Mouse (Mus musculus): ENCODE measurements at regions not wholly inside any gene's neighbourhood (a gene's known extent, or its start where the extent isn't known, plus 50 kb on each side); places are given as distances from the start of the nearest gene placed in this dataset.
A peak's percentile ranks its signal among the peaks of the same experiment; 100 is the strongest.

GRCm38 (mm10) chr9:117859580-117860045 is 180.7 kb upstream of the Azi2 start:
- no peaks in the 10 kb centered on the region for H3K36me3 ChIP-seq
- H3K27ac ChIP-seq, result no peak overlapping the region
- no peaks in the 10 kb centered on the region for H3K27me3 ChIP-seq
- H3K9ac ChIP-seq, result no peak overlapping the region
- no peaks in the 10 kb centered on the region for H3K4me1 ChIP-seq
- WGBS, result 77% methylated on average over 16 of the region's 16 CpGs
- ATAC-seq (ENCODE audit: insufficient number of reproducible peaks, insufficient read depth, low FRiP score, low TSS enrichment, low read depth), result no peak
- peaks cover 2% of the 10 kb centered on the region; the same call in 1 of the 2 replicates for H3K9me3 ChIP-seq
- H3K4me3 ChIP-seq, result no peak overlapping the region
- H3K4me2 ChIP-seq, result no peak overlapping the region

GRCm38 (mm10) chr9:117843531-117843930 is 196.8 kb upstream of the Azi2 start:
- no peak overlapping the region for H3K4me2 ChIP-seq
- 47% methylated on average over 4 of the region's 4 CpGs for WGBS
- H3K9ac ChIP-seq, result no peak overlapping the region
- H3K27ac ChIP-seq, result no peak overlapping the region
- no peaks in the 10 kb centered on the region for H3K27me3 ChIP-seq
- no peaks in the 10 kb centered on the region for H3K36me3 ChIP-seq
- H3K4me1 ChIP-seq, result peaks cover 10% of the 10 kb centered on the region; the same call in 1 of the 2 replicates
- H3K9me3 ChIP-seq, result no peaks in the 10 kb centered on the region
- no peak overlapping the region for H3K4me3 ChIP-seq
- no peak for ATAC-seq (ENCODE audit: insufficient number of reproducible peaks, insufficient read depth, low FRiP score, low TSS enrichment, low read depth)

- Histone ChIP-seq H3K4me3 (no peak overlapping the region), H3K9ac (no peak overlapping the region), H3K9me3 (no peaks in the 10 kb centered on the region), H3K27me3 (no peaks in the 10 kb centered on the region), H3K4me2 (no peak overlapping the region), H3K36me3 (no peaks in the 10 kb centered on the region), H3K27ac (no peak overlapping the region), H3K4me1 (peaks cover 7% of the 10 kb centered on the region; the same call in 1 of the 2 replicates)
- ATAC-seq (ENCODE audit: insufficient number of reproducible peaks, insufficient read depth, low FRiP score, low TSS enrichment, low read depth), result no peak
- 55% methylated on average over 12 of the region's 12 CpGs for WGBS
Observed at GRCm38 (mm10) chr9:117836696-117837380, 203.5 kb upstream of the Azi2 start.

GRCm38 (mm10) chr9:117833586-117833985 is 203.9 kb upstream of the Rbms3 start:
- Histone ChIP-seq H3K27ac (no peak overlapping the region), H3K4me3 (no peak overlapping the region), H3K4me2 (no peak overlapping the region), H3K27me3 (no peaks in the 10 kb centered on the region), H3K4me1 (no peaks in the 10 kb centered on the region), H3K9me3 (no peaks in the 10 kb centered on the region), H3K36me3 (no peaks in the 10 kb centered on the region), H3K9ac (no peak overlapping the region)
- 78% methylated on average over 6 of the region's 6 CpGs for WGBS
- no peak for ATAC-seq (ENCODE audit: insufficient number of reproducible peaks, insufficient read depth, low FRiP score, low TSS enrichment, low read depth)

- no peak overlapping the region for H3K27ac ChIP-seq
- WGBS, result 52% methylated on average over 4 of the region's 4 CpGs
- H3K9me3 ChIP-seq, result no peaks in the 10 kb centered on the region
- peaks cover 12% of the 10 kb centered on the region; the same call in 1 of the 2 replicates for H3K4me1 ChIP-seq
- ATAC-seq (ENCODE audit: insufficient number of reproducible peaks, insufficient read depth, low FRiP score, low TSS enrichment, low read depth), result no peak
- H3K9ac ChIP-seq, result no peak overlapping the region
- no peak overlapping the region for H3K4me3 ChIP-seq
- H3K27me3 ChIP-seq, result no peaks in the 10 kb centered on the region
- H3K4me2 ChIP-seq, result no peak overlapping the region
- H3K36me3 ChIP-seq, result no peaks in the 10 kb centered on the region
Observed at GRCm38 (mm10) chr9:117814661-117815060, 184.9 kb upstream of the Rbms3 start.

- Histone ChIP-seq H3K4me3 (no peak overlapping the region), H3K9me3 (no peaks in the 10 kb centered on the region), H3K36me3 (no peaks in the 10 kb centered on the region), H3K4me1 (peaks cover 12% of the 10 kb centered on the region; the same call in 1 of the 2 replicates), H3K9ac (no peak overlapping the region), H3K27me3 (no peaks in the 10 kb centered on the region), H3K4me2 (no peak overlapping the region), H3K27ac (no peak overlapping the region)
- ATAC-seq (ENCODE audit: insufficient number of reproducible peaks, insufficient read depth, low FRiP score, low TSS enrichment, low read depth), result no peak
- 76% methylated on average over 9 of the region's 9 CpGs for WGBS
Observed at GRCm38 (mm10) chr9:117813216-117813615, 183.5 kb upstream of the Rbms3 start.

GRCm38 (mm10) chr9:117805812-117806211 is 176.1 kb upstream of the Rbms3 start:
- ATAC-seq (ENCODE audit: insufficient number of reproducible peaks, insufficient read depth, low FRiP score, low TSS enrichment, low read depth), result 0 out of 2 replicates have a peak, but pooled peaks have one; percentile 43
- no peak overlapping the region for H3K9ac ChIP-seq
- H3K4me2 ChIP-seq, result no peak overlapping the region
- H3K4me1 ChIP-seq, result no peaks in the 10 kb centered on the region
- H3K4me3 ChIP-seq, result no peak overlapping the region
- no peak overlapping the region for H3K27ac ChIP-seq
- WGBS, result 62% methylated on average over 9 of the region's 9 CpGs
- no peaks in the 10 kb centered on the region for H3K27me3 ChIP-seq
- H3K36me3 ChIP-seq, result no peaks in the 10 kb centered on the region
- H3K9me3 ChIP-seq, result no peaks in the 10 kb centered on the region

GRCm38 (mm10) chr9:117784186-117784591 is 154.5 kb upstream of the Rbms3 start:
- Histone ChIP-seq H3K9me3 (no peaks in the 10 kb centered on the region), H3K4me2 (no peak overlapping the region), H3K4me1 (peaks cover 17% of the 10 kb centered on the region), H3K9ac (no peak overlapping the region), H3K27me3 (no peaks in the 10 kb centered on the region), H3K27ac (no peak overlapping the region), H3K4me3 (no peak overlapping the region), H3K36me3 (no peaks in the 10 kb centered on the region)
- WGBS, result 49% methylated on average over 5 of the region's 5 CpGs
- ATAC-seq (ENCODE audit: insufficient number of reproducible peaks, insufficient read depth, low FRiP score, low TSS enrichment, low read depth), result 0 out of 2 replicates have a peak, but pooled peaks have one; percentile 48

- Histone ChIP-seq H3K27ac (no peak overlapping the region), H3K9ac (no peak overlapping the region), H3K4me1 (peaks cover 7% of the 10 kb centered on the region), H3K27me3 (no peaks in the 10 kb centered on the region), H3K4me3 (no peak overlapping the region), H3K36me3 (no peaks in the 10 kb centered on the region), H3K9me3 (no peaks in the 10 kb centered on the region), H3K4me2 (no peak overlapping the region)
- WGBS, result 83% methylated on average over 6 of the region's 6 CpGs
- no peak for ATAC-seq (ENCODE audit: insufficient number of reproducible peaks, insufficient read depth, low FRiP score, low TSS enrichment, low read depth)
Observed at GRCm38 (mm10) chr9:117754651-117755050, 124.9 kb upstream of the Rbms3 start.

GRCm38 (mm10) chr9:117753466-117753865 is 123.8 kb upstream of the Rbms3 start:
- WGBS, result 69% methylated on average over 3 of the region's 3 CpGs
- ATAC-seq (ENCODE audit: insufficient number of reproducible peaks, insufficient read depth, low FRiP score, low TSS enrichment, low read depth), result no peak
- H3K27me3 ChIP-seq, result no peaks in the 10 kb centered on the region

GRCm38 (mm10) chr9:117744906-117745305 is 115.2 kb upstream of the Rbms3 start:
- Histone ChIP-seq H3K4me2 (no peak overlapping the region), H3K9ac (no peak overlapping the region), H3K27ac (no peak overlapping the region), H3K36me3 (no peaks in the 10 kb centered on the region), H3K27me3 (no peaks in the 10 kb centered on the region), H3K9me3 (no peaks in the 10 kb centered on the region), H3K4me3 (no peak overlapping the region), H3K4me1 (no peaks in the 10 kb centered on the region)
- 89% methylated on average over 8 of the region's 8 CpGs for WGBS
- ATAC-seq (ENCODE audit: insufficient number of reproducible peaks, insufficient read depth, low FRiP score, low TSS enrichment, low read depth), result no peak

More at GRCm38 (mm10) chr9:117753466-117753865, 123.8 kb upstream of the Rbms3 start:
- Histone ChIP-seq H3K9me3 (no peaks in the 10 kb centered on the region), H3K9ac (no peak overlapping the region), H3K4me2 (no peak overlapping the region), H3K27ac (no peak overlapping the region), H3K4me1 (0 out of 2 replicates have a peak, but pooled peaks cover 3% of the 10 kb centered on the region), H3K4me3 (no peak overlapping the region), H3K36me3 (no peaks in the 10 kb centered on the region)

- Histone ChIP-seq H3K9ac (no peak overlapping the region), H3K27me3 (no peaks in the 10 kb centered on the region), H3K36me3 (no peaks in the 10 kb centered on the region), H3K27ac (no peak overlapping the region), H3K4me3 (no peak overlapping the region), H3K4me1 (no peaks in the 10 kb centered on the region), H3K4me2 (no peak overlapping the region), H3K9me3 (no peaks in the 10 kb centered on the region)
- WGBS, result 91% methylated on average over 6 of the region's 6 CpGs
- no peak for ATAC-seq (ENCODE audit: insufficient number of reproducible peaks, insufficient read depth, low FRiP score, low TSS enrichment, low read depth)
Observed at GRCm38 (mm10) chr9:117729366-117729765, 99.7 kb upstream of the Rbms3 start.
